Mouse (Mus musculus): Measurements from ENCODE around the gene Epm2a. TPM values are rescaled to one million over a fixed set of nuclear protein-coding genes. Genes with fewer than 3 reads are reported as not detected.
A peak's percentile ranks its signal among the peaks of the same experiment; 100 is the strongest.

Gene Epm2a
- polyA plus RNA-seq, 1 experiment = 6.1 TPM

GRCm38 (mm10) chr10:11429059-11429812 is 86.0 kb downstream of the Epm2a start:
- no peak for DNase-seq (ENCODE audit: low spot score)

- DNase-seq (ENCODE audit: low spot score) = no peak
These were observed 93.8 kb downstream of the Epm2a start for GRCm38 (mm10) chr10:11436961-11437360.

GRCm38 (mm10) chr10:11438461-11438860 is 95.3 kb downstream of the Epm2a start:
- no peak for DNase-seq (ENCODE audit: low spot score)

GRCm38 (mm10) chr10:11439342-11439741 is 96.1 kb downstream of the Epm2a start:
- no peak for DNase-seq (ENCODE audit: low spot score)

GRCm38 (mm10) chr10:11449556-11450305 is 106.5 kb downstream of the Epm2a start:
- peak; percentile 29 for DNase-seq (ENCODE audit: low spot score)

- no peak for DNase-seq (ENCODE audit: low spot score)
These were observed 109.3 kb downstream of the Epm2a start for GRCm38 (mm10) chr10:11452537-11452936.

GRCm38 (mm10) chr10:11457445-11457844 is 114.2 kb downstream of the Epm2a start:
- DNase-seq (ENCODE audit: low spot score) = no peak

GRCm38 (mm10) chr10:11491956-11492355 is 148.8 kb downstream of the Epm2a start:
- DNase-seq (ENCODE audit: low spot score) = peak; percentile 50

Other genes with a start within 250 kb of the Epm2a start
- 8.3 and 8.4 TPM in 2 replicates for gene Shprh, start 194.0 kb upstream of the Epm2a start, polyA plus RNA-seq (2012; rRNA removed)
- gene Fbxo30, start 62.1 kb upstream of the Epm2a start, polyA plus RNA-seq (2012; rRNA removed) = 24.7 and 33.3 TPM in 2 replicates

Data from urinary bladder, adult 2 months (tissue).